Mouse (Mus musculus) lung, embryonic 16.5 days (tissue): ENCODE results near the gene Mrps27. TPM values are rescaled to one million over a fixed set of nuclear protein-coding genes. Genes with fewer than 3 reads are reported as not detected.

Experiments
- ATAC-seq: fragments of 200-750 bp; cut with Nextera tagmentation; 2 replicates; pipeline ENCODE4 v1.8.0; 2017; ENCODE audit warnings: low read depth, mild to moderate bottlenecking, moderate library complexity
- H3K27ac ChIP-seq: fragments of 300-500 bp; sonication (generic); 2 replicates; pipeline ENCODE4 v1.5.1; 2014; ENCODE audit warnings: mild to moderate bottlenecking, control low read depth, low read length
- H3K27me3 ChIP-seq: fragments of 300-500 bp; sonication (generic); 2 replicates; pipeline ENCODE4 v1.6.1; 2014; ENCODE audit warnings: low read depth, low read length, mixed read lengths; ENCODE audit not compliant: control insufficient read depth, insufficient read depth
- H3K36me3 ChIP-seq: fragments of 300-500 bp; sonication (generic); 2 replicates; pipeline ENCODE4 v1.6.1; 2014; ENCODE audit warnings: low read length; ENCODE audit not compliant: control insufficient read depth, insufficient read depth
- H3K4me1 ChIP-seq: fragments of 300-500 bp; sonication (generic); replicated peaks from 2 replicates; pipeline ENCODE4 v1.6.1; 2014; ENCODE audit warnings: low read length, mixed read lengths; ENCODE audit not compliant: control insufficient read depth, insufficient read depth
- H3K4me2 ChIP-seq: fragments of 300-500 bp; sonication (generic); 2 replicates; pipeline ENCODE4 v1.6.1; 2014; ENCODE audit warnings: low read depth, low read length, control low read depth
- H3K4me3 ChIP-seq: fragments of 300-500 bp; sonication (generic); 2 replicates; pipeline ENCODE4 v1.5.1; 2014; ENCODE audit warnings: mild to moderate bottlenecking, low read length, control low read depth
- H3K9ac ChIP-seq: fragments of 300-500 bp; sonication (generic); 2 replicates; pipeline ENCODE4 v1.6.1; 2014; ENCODE audit warnings: low read length, control low read depth
- H3K9me3 ChIP-seq: fragments of 300-500 bp; sonication (generic); 2 replicates; pipeline ENCODE4 v1.6.1; 2016; ENCODE audit warnings: low read length; ENCODE audit not compliant: control insufficient read depth
- WGBS: fragments of 180-500 bp; shearing (Covaris S2); extraction: QIAGEN DNeasy Blood & Tissue Kit; methylation state at CpG from one replicate; pipeline ENCODE4 v1.1.7; 2014; 5-methylcytosine and 5-hydroxymethylcytosine counted together
- polyA plus RNA-seq: library from polyadenylated mRNA; unstranded; fragments of >200 nt; fragmentation: Nextera tagmentation; extraction: Ambion mirVana; gene quantifications from 2 replicates; pipeline ENCODE4 v1.2.1, GENCODE M21; 2015

Mrps27 gene
- polyA plus RNA-seq, 1 experiment from 2014 or later = 53.8 TPM

DNA sequence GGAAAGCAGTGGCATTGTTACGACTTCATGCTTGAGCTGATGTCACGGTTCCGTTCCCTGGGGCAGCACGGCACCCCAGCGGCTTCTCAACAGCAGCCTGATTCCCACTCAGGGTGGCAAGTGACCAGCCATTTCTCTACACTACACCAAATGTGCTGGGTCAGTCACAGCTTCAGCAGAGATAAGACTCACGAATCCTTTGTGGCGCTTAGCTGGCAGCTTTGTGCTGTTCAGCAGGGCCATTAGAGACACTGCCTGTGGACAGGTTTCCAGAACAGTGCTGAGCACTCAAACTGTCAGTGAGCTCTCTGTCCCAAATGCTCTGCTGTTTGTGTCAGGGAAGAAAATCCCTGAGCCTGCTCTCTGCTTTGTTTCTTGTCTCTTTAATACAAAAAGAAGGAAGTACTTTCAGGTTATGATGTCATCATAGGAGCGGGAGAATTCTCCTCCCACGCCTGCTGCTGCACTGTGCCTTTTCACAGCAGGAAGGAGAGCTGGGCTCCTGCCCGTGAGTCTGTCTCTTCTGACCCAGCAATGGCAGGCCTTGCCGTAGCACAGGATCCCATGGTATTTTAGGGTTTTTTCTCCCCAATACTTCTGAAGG lies 68.0 kb downstream of the Mrps27 start:
- no peak overlapping the region for H3K4me3 ChIP-seq
- no peak overlapping the region for H3K4me2 ChIP-seq
- H3K9ac ChIP-seq = no peak overlapping the region
- H3K27me3 ChIP-seq = no peaks in the 10 kb centered on the region
- WGBS = 57% methylated on average over 11 of the region's 11 CpGs
- H3K36me3 ChIP-seq = peaks cover 16% of the 10 kb centered on the region
- peak; percentile 59 for ATAC-seq
- H3K4me1 ChIP-seq = 0 out of 2 replicates have a peak, but pooled peaks cover 3% of the 10 kb centered on the region
- peak overlapping the region; percentile 1 for H3K27ac ChIP-seq
- no peaks in the 10 kb centered on the region for H3K9me3 ChIP-seq

DNA sequence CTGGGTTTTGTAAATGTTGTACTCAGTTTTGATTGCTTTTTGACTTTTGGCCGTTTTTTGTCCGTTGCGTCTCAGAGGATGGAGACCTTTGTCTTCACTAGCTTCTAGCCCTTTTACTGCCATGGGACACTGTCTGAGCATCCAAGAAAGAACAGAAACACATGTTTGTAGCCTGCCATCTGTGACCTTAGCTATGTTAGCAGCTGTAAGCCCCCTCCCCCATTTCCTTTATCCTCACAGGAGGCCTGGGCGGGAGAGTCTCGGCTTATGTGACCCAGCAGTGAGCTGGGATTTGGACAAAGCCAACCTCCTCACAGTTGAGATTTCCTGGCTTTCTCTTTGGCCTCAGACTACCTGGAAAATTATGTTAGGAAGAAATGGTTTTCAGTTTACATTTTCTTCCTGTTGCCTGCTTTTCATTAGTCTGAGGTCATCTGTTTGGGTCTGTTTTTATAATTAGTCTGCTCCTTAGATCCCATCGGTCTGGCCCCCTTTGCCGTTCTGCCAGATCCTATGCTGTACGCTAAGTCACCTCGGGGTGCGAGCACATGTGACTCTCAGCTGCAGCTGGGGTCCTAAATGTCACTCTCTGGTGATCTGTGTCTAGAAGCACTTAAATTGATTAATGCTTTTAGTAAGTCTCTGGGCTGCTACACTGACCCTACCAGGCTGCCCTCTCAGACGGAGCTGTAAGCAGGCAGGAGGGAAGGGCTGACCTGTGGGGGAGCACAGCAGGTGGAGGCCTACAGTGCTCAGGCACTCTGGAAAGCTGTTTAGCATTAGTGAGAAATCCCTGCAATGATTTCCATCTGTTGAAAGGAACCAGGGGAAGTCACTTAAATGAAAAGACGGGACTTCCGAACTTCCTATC lies 69.1 kb downstream of the Mrps27 start:
- H3K9ac ChIP-seq = no peak overlapping the region
- H3K27me3 ChIP-seq = no peaks in the 10 kb centered on the region
- no peak overlapping the region for H3K4me2 ChIP-seq
- no peak overlapping the region for H3K4me3 ChIP-seq
- H3K9me3 ChIP-seq = no peaks in the 10 kb centered on the region
- no peak for ATAC-seq
- 67% methylated on average over 13 of the region's 13 CpGs for WGBS
- H3K4me1 ChIP-seq = 0 out of 2 replicates have a peak, but pooled peaks cover 3% of the 10 kb centered on the region
- H3K27ac ChIP-seq = no peak overlapping the region
- peaks cover 16% of the 10 kb centered on the region for H3K36me3 ChIP-seq

DNA sequence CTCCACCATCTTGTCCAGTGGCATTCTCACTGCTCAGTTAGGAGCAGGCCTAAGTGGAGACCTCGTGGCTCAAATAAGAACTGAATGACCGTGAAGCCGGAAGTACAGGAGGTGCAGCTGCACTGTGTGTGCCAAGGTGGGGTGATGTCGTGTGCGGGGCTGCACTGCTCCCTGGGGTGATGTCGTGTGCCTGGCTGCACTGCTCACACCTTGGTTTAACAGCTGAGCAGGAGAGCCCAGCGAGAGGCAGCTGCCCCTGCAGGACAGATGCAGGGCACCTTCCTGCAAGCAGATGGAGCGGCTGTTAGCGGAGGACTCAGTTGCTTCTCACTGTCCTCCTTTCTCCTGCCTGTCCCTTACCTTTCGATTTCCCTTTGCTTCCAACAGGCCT lies 69.8 kb downstream of the Mrps27 start:
- H3K4me2 ChIP-seq = no peak overlapping the region
- H3K36me3 ChIP-seq = peaks cover 16% of the 10 kb centered on the region
- no peak overlapping the region for H3K27ac ChIP-seq
- 71% methylated on average over 10 of the region's 10 CpGs for WGBS
- no peaks in the 10 kb centered on the region for H3K27me3 ChIP-seq
- no peak for ATAC-seq
- H3K4me3 ChIP-seq = no peak overlapping the region
- no peak overlapping the region for H3K9ac ChIP-seq
- 0 out of 2 replicates have a peak, but pooled peaks cover 3% of the 10 kb centered on the region for H3K4me1 ChIP-seq
- H3K9me3 ChIP-seq = no peaks in the 10 kb centered on the region

DNA sequence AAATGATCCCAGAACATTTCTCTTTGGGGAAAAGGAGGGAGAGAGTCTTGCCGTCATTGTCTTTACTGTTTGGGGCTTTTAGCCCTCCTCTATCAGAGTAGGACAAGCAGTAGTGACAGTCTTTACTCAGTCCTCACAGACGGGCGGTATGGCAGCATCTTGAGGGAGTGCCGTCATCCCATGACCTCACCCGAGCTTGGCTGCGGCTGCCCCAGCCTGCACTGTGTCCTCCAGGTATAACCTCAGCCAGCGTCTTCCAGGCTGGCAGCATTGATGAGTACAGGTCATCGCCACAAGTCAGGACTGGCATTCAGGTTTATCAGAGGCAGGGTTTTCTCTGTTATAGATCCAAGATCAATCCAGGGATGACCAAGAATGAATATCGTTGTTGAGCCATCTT lies 72.0 kb downstream of the Mrps27 start:
- H3K9me3 ChIP-seq = no peaks in the 10 kb centered on the region
- H3K4me1 ChIP-seq = 0 out of 2 replicates have a peak, but pooled peaks cover 3% of the 10 kb centered on the region
- H3K9ac ChIP-seq = no peak overlapping the region
- no peaks in the 10 kb centered on the region for H3K27me3 ChIP-seq
- WGBS = 72% methylated on average over 9 of the region's 9 CpGs
- H3K4me2 ChIP-seq = no peak overlapping the region
- no peak overlapping the region for H3K27ac ChIP-seq
- H3K36me3 ChIP-seq = peaks cover 16% of the 10 kb centered on the region
- H3K4me3 ChIP-seq = no peak overlapping the region
- no peak for ATAC-seq

DNA sequence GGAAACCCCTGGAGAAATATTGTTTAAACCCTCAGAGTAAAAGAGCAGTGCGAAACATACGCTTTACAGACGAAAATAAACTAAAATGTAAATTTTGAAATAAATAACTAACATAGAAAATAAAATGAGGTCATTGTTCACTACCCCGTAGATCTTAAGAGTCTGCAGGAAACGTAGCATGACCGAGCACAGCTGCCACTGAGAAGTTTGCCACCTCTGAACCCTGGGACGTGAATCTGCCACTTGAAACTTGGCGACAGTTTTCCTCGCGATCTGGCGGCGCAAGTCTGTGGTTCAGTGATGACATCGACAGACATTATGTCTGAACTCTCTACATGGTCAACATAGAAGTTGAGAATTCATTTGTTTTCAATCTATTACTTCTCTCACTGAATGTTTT lies 79.0 kb downstream of the Mrps27 start:
- no peak for ATAC-seq
- H3K4me3 ChIP-seq = no peak overlapping the region
- H3K4me2 ChIP-seq = no peak overlapping the region
- no peak overlapping the region for H3K27ac ChIP-seq
- WGBS = 66% methylated on average over 13 of the region's 13 CpGs
- no peaks in the 10 kb centered on the region for H3K4me1 ChIP-seq
- no peaks in the 10 kb centered on the region for H3K9me3 ChIP-seq
- H3K27me3 ChIP-seq = no peaks in the 10 kb centered on the region
- no peak overlapping the region for H3K9ac ChIP-seq
- H3K36me3 ChIP-seq = peaks cover 10% of the 10 kb centered on the region; the same call in 1 of the 2 replicates

DNA sequence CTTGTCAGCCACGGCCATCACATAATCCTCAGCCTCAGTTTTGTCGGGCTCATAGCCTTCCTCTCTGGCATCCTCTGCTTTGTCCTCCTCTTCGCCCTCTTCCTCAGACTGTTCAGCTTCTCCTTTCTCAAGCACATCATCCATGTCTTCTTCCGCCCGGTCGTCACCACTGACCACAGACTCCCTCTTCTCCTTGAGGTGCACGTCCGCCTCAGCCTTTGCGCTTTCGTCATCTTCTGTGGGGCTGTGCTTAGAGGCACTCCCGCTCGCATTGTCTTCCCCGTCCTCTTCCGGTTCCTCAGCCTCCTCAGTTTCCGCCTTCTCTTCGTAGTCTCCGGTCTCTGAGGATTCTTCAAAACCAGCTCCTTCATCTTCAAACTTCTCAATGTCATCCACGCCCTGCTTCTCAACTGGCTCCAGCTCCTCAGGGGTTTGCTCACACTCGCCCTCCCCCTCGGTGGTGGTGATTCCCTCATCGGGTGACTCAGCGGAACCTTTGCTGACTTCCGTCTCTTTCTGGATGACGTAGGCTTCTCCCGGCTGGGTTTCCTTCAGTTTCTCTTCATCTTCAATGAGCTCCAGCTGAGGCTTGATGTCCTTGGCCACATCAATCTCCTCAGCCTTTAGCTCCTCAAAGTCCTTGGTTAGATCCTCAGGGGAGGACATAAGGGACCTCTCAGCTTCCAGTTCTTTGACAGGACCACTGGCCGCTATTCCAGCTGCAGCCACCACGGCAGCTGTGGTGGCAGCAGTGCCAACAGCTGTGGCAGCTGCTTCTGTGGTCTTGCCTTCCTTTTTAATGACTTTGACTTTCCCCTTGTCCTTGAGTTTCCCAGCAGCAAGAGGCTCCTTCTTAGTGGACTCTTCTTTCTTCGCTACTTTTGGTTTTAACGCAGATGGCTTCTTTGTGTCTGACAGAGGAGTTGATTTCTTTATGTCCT lies 88.8 kb downstream of the Mrps27 start:
- ATAC-seq = no peak
- WGBS = 91% methylated on average over 29 of the region's 29 CpGs
- 0 out of 2 replicates have a peak, but pooled peaks cover 3% of the 10 kb centered on the region for H3K36me3 ChIP-seq

DNA sequence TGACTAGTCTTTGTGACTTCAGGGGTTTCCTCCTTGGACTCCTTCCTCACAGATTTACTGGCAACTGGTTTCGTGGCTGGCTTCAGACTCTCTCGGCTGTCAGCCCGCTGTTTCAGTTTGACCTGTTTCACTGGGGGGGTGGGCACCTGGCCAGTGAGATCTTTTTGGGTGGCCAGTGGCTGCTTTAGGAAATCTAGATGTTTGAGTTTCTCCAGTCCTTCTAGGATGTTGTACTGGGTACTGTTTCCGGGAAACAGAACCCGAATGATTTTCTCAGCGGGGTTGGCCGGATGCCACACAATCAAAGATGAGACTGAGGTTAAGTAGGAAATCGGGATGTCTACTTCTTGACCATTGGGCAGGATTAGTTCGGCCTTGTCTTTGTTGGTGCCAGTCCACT lies 89.9 kb downstream of the Mrps27 start:
- H3K4me3 ChIP-seq = no peak overlapping the region
- no peak overlapping the region for H3K4me2 ChIP-seq
- H3K4me1 ChIP-seq = no peaks in the 10 kb centered on the region
- no peaks in the 10 kb centered on the region for H3K27me3 ChIP-seq
- H3K9me3 ChIP-seq = no peaks in the 10 kb centered on the region
- 82% methylated on average over 9 of the region's 9 CpGs for WGBS
- no peak overlapping the region for H3K27ac ChIP-seq
- H3K9ac ChIP-seq = no peak overlapping the region
- 0 out of 2 replicates have a peak, but pooled peaks cover 3% of the 10 kb centered on the region for H3K36me3 ChIP-seq
- ATAC-seq = no peak

More for the DNA sequence above, 88.8 kb downstream of the Mrps27 start:
- Histone ChIP-seq H3K9me3 (no peaks in the 10 kb centered on the region), H3K4me3 (no peak overlapping the region), H3K4me2 (no peak overlapping the region), H3K27me3 (no peaks in the 10 kb centered on the region), H3K27ac (no peak overlapping the region), H3K9ac (no peak overlapping the region), H3K4me1 (no peaks in the 10 kb centered on the region)

DNA sequence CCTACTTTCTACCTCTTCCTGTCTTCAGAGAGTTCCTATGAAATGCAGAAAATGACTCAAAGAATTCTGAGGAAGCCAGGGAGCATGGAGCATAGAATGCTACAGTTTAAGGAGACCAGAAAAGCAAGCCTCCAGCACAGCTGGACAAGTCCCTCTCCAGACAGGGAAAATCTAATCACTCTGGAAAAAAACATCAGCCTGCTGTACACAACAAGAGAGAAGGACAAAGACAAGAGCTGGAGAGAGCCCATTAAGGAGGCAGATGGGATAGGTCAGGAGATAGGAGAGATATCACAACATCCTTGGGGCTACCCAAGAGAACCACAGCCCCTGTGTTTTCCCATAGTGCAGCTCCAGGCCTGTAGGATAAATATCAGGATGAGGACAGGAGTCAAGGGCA lies 92.5 kb downstream of the Mrps27 start:
- ATAC-seq = no peak

More for the DNA sequence above, 92.5 kb downstream of the Mrps27 start:
- no peaks in the 10 kb centered on the region for H3K27me3 ChIP-seq
- no peak overlapping the region for H3K9ac ChIP-seq
- no peaks in the 10 kb centered on the region for H3K9me3 ChIP-seq
- H3K27ac ChIP-seq = no peak overlapping the region
- H3K4me2 ChIP-seq = no peak overlapping the region
- no peak overlapping the region for H3K4me3 ChIP-seq
- H3K4me1 ChIP-seq = no peaks in the 10 kb centered on the region; the same call in 1 of the 2 replicates
- 0 out of 2 replicates have a peak, but pooled peaks cover 3% of the 10 kb centered on the region for H3K36me3 ChIP-seq
